Mouse (Mus musculus): ENCODE data around the gene Hspg2.
"Not testable (repeated sequence)": the region's sequence is repeated elsewhere in the genome, so short reads cannot be mapped to it uniquely, and the experiment has no call there.

Hspg2 gene

DNA sequence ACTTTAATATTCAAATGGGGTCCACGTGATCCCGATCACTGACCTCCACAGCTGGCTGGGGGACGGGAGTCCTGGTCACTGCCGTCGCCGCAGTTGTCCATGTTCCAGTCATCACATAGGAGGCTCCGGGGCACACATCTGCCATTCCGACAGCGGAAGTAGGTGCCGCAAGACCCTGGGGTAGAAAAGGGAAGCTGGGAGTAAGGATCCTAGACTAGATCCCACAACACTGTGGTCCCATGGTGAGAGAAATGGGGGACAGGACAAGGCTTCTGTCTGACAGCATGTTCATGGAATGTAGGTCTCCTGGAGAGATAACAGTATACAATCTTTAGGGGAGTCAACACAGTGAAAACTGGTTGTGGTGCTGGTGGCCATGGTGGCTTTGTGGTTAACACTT, 105.9 kb downstream of the Hspg2 start, which contains the start of gene Ldlrad2:
TSS of gene Ldlrad2 (minus strand) at position 101 of the 400 bp plus-strand sequence.
- DNase-seq (ENCODE audit: low spot score in 2 of 2) = no peak

DNA sequence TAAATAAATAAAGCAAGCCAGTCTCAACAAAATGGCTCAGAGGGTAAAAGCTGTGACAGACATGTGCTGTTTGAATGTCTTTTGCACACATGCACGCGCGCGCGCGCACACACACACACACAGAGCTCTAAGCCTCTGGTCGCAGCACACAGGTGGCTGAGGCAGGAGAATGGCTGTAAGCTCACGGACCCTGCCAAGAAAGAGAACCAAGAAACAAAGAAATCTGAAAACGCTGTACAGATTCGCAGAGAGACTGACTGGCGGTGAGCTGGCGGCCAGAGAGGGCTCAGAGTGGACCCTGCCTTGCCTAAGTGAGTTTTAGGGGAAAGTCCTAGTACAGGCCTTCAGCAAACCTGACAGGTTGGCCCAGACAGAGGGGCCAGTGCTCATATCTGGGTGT, 108.9 kb downstream of the Hspg2 start:
- no peak for DNase-seq (ENCODE audit: low spot score in 2 of 2)

GRCm38 (mm10) chr4:137578181-137578845, 109.7 kb downstream of the Hspg2 start:
- DNase-seq (ENCODE audit: low spot score in 2 of 2) = peak in 1 of 2 experiments; percentile 12

- no peak for DNase-seq (ENCODE audit: low spot score in 2 of 2)
These were observed 111.2 kb downstream of the Hspg2 start for GRCm38 (mm10) chr4:137579789-137580188.

GRCm38 (mm10) chr4:137580299-137580698, 111.7 kb downstream of the Hspg2 start:
- no peak for DNase-seq (ENCODE audit: low spot score in 2 of 2)

DNA sequence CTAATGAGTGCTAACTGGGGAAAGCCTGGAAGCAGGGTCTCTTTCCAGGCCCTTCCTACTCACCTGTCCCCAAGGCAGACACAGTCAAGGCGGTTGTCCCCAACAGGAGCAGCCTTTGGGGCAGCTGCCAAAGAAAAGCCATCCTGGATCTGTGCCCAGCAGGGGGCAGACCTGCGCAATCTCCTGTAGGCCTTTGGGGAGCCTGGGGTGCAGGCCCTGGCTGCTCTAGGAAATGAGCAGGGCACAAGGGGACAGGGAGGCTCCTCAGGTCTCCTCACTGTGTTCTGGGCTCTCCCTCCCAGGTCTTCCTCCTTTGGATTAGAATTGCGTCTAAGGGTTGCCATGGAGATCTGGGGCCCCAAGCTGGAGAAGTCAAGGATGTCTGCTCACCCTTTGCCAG, 113.2 kb downstream of the Hspg2 start:
- no peak for DNase-seq (ENCODE audit: low spot score in 2 of 2)

- not testable (repeated sequence) for DNase-seq (ENCODE audit: low spot score in 2 of 2)
These were observed 120.5 kb downstream of the Hspg2 start for GRCm38 (mm10) chr4:137589095-137589494.

DNA sequence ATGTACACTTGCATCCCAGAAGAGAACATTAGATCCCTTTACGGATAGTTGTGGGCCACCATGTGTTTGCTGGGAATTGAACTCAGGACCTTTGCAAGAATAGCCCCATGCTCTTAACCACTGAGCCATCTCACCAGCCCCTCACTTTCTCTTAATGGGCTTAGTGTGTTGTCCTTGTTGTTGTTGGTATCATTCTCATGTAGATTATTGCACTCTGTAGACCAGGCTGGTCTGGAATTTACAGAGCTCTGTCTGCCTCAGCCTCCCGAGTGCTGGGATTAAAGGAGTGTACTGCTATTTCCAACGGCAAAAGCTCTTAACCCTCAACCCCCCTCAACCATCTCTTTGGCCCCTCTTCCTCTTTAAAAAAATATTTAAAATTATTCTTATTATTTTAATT, 121.0 kb downstream of the Hspg2 start:
- DNase-seq (ENCODE audit: low spot score in 2 of 2) = no peak

DNA sequence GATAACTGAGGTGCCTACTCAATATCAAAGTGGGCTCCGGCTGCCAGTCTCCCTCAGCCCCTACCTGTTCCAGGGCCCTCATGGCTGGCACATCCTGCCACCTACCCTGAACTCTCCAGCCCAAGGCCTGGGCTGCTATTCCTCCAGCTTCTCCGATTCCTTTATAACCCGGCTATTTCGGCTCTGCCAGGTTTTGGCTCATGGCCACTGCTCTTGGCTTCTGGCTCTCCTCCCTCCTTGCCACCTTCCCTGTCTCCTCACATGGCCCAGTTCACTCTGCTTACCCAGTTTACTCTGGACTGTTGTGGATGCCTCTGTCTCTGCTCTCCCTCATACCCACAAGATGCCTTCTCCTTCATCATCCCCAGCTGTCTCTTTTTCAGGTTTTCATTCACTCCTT, 122.4 kb downstream of the Hspg2 start:
- no peak for DNase-seq (ENCODE audit: low spot score in 2 of 2)

DNA sequence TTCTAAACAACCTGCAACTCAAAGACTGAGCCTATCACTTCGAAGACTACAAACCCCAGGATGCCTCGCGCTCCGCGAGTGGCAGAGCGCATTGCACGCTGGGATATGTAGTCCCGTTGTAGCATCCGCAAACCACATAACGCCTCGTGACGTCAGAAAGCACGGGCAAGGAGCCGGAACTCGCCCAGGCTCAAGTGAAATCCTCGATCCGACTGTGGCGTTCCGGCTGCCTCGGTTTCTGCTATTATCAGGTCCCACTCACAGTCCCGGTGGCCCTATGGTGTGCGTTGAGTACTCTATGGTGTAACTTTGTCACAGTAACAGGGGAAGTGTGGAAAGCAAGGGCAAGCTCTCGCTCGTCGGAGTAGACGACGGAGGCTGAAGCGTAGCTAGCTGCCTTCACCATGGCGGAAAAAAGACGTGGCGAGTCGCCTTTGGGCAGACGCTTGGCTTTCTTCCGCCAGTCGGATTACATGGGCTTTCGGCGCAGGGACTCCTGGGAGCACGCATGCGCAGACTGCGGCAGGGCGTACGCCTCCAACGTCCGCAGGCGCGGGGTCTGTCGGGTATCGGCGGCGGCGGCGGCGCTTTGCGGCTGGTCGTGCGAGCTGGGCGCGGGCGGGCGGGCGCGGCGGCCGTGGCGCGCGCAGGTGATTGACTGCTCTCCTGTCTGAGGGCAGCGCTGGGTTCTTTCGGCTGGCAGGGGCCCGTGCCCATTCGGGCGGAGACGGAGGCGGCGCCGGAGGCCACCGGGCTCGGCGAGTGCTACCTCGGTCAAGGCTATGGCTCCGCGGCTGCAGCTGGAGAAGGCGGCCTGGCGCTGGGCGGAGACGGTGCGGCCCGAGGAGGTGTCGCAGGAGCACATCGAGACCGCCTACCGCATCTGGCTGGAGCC, 125.3 kb downstream of the Hspg2 start, which contains the start of gene Usp48:
TSS of gene Usp48 (plus strand) at position 155 of the 895 bp plus-strand sequence.
- peak; percentile 96 to 99 for DNase-seq (ENCODE audit: low spot score in 2 of 2)

DNA sequence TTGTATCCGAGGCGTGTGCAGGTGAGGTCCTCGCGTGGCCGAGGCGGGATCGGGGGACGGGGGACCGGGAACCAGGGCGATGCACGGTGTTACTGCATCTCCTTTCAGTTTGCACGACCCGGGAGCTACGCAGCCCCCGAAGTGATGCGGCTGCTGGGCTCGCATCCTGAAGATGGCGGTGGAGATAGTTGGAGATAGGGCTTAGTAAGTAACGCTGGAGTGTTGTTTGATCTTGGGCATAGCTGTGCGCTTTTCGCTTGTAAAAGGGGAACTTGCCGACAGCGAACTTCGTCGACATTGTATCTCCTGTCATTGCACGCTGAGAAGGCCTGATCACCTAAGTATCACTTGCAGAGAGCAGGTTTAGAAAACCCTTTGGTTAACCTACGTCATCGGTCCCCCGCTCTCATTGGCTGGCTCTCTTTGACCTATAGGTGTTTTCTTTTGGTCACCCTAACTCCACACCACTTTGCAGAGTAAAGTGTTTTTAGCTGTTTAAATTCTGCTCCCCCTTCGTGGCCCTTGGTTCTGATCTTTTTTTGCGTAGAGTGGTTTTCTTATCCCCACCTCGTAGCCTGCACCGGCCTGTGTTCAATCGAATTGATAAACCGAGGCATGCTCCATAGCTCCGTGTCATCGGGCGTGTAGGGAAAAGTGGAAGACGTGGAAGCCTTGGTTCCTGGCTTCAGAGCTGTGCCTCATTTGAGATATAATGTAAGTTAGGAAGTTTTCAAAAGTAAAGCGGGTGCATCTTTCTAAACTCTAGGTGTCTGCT, 126.1 kb downstream of the Hspg2 start:
- no peak for DNase-seq (ENCODE audit: low spot score in 2 of 2)

- no peak for DNase-seq (ENCODE audit: low spot score in 2 of 2)
These were observed 128.6 kb downstream of the Hspg2 start for GRCm38 (mm10) chr4:137597098-137597630.

- DNase-seq (ENCODE audit: low spot score in 2 of 2) = no peak
These were observed 130.0 kb downstream of the Hspg2 start for GRCm38 (mm10) chr4:137598577-137598976.

DNA sequence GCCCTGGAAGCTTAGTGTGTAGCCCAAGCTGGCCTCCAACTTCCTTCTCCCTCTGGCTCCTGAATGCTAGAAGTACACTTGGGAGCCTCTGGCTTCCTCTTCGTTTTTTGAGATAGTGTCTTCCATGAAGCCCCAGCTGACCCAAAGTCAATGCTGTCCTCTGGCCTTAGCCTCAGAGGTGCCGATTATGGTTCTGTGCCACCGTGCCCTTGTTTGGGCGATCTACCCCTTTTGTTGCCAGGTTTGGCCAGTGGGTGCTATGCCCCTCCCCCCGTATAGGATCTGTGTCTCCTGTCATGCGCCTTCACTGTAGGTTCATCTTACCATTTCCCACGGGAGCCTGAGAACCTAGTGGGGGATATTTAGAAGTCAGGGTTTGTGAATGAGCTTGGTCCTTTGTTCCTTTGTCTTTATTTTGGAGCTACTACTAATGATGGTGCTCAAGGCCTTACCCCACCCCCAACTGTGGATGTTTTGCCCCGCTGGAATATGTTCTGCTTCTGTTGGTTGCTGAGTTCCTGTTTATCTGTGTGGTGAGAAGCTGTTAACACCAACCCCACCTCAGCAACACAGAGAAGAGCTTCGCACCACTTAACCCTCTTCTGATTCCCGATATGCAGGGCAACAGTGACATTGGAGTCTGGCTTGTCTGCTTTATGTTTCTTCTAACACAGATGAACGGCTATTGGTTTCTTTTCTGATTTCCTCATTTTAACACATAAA, 135.0 kb downstream of the Hspg2 start:
- DNase-seq (ENCODE audit: low spot score in 2 of 2) = no peak

DNA sequence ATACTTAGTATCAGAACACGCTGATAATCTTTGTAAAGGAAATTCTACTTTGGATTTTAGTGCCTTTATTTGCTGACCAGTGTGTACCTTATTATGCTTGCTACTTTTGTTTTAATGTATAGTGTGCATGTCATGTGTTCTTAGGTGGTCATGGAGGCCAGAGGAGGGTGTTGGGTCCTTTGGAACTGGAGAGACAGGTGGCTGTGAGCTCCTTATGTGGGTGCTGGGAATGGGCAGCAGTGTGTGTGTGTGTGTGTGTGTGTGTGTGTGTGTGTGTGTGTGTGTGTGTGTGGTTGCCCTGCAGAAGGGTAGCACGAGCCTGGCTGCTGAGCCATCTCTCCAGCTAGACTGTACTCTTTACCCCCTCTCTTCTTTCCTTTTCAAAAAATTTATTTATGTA, 138.5 kb downstream of the Hspg2 start:
- no peak for DNase-seq (ENCODE audit: low spot score in 2 of 2)

- no peak for DNase-seq (ENCODE audit: low spot score in 2 of 2)
These were observed 140.7 kb downstream of the Hspg2 start for GRCm38 (mm10) chr4:137609281-137609680.

DNA sequence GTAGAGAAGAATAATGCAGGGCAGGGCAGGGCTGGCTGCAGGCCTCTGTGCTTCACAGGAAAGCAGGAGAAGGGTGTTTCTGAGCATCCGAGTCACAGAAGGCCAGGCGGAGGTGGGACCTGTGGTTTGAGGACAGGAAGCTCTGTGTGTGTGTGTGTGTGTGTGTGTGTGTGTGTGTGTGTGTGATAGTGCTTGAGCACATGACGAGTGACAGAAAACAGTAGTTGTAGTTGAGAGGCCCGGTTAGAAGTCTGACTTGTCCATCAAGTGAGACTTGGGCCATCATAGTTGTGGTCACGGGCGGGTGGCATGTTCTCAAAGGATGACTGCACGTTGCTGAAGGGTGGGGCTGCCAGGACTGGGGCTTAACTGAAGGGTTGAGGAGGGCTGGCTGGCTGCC, 141.1 kb downstream of the Hspg2 start:
- DNase-seq (ENCODE audit: low spot score in 2 of 2) = no peak

DNA sequence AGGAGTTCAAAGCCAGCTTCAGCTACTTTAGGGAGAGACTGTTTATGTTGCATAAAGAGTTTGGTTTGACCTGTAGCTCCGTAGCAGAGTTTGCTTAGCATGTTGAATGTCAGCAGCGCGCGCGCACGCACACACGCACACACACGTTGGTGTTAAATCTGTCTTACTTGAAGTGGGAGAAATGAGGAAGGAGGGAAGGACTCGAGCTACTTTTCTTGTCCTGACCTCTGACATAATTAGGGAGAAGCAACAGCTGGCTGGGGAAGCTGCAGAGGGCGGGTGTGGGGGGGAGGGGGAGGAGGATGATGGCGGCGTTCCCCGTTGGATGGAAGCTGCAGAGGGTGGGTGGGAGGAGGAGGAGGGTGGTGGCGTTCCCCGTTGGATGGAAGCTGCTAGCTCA, 141.7 kb downstream of the Hspg2 start:
- no peak for DNase-seq (ENCODE audit: low spot score in 2 of 2)
